Mouse (Mus musculus) lung, embryonic 14.5 days (tissue): ENCODE data around the gene Gm11985. TPM values are rescaled to one million over a fixed set of nuclear protein-coding genes. Genes with fewer than 3 reads are reported as not detected.

Experiments
- ATAC-seq: fragments of 200-750 bp; cut with Nextera tagmentation; 2 replicates; pipeline ENCODE4 v1.8.0; 2017; ENCODE audit warnings: mild to moderate bottlenecking, moderate TSS enrichment, moderate library complexity; ENCODE audit not compliant: insufficient read depth
- DNase-seq: peaks from one replicate; pipeline ENCODE4 v3.0.0-alpha.2; 2015
- H3K27ac ChIP-seq: fragments of 300-500 bp; sonication (generic); 2 replicates; pipeline ENCODE4 v1.5.1; 2014; ENCODE audit warnings: low read depth, mild to moderate bottlenecking, moderate library complexity
- H3K27me3 ChIP-seq: fragments of 300-500 bp; sonication (generic); 2 replicates; pipeline ENCODE4 v1.6.1; 2014; ENCODE audit warnings: low read length, control low read depth; ENCODE audit not compliant: insufficient read depth
- H3K36me3 ChIP-seq: fragments of 300-500 bp; sonication (generic); 2 replicates; pipeline ENCODE4 v1.6.1; 2014; ENCODE audit warnings: control low read depth; ENCODE audit not compliant: insufficient read depth
- H3K4me1 ChIP-seq: fragments of 300-500 bp; sonication (generic); 2 replicates; pipeline ENCODE4 v1.6.1; 2014; ENCODE audit warnings: antibody characterized with exemption, control low read depth; ENCODE audit not compliant: insufficient read depth
- H3K4me2 ChIP-seq: fragments of 300-500 bp; sonication (generic); 2 replicates; pipeline ENCODE4 v1.6.1; 2014; ENCODE audit warnings: mild to moderate bottlenecking
- H3K4me3 ChIP-seq: fragments of 300-500 bp; sonication (generic); 2 replicates; pipeline ENCODE4 v1.5.1; 2014; ENCODE audit warnings: low read depth, low read length
- H3K9ac ChIP-seq: fragments of 300-500 bp; sonication (generic); 2 replicates; pipeline ENCODE4 v1.6.1; 2014
- H3K9me3 ChIP-seq: fragments of 300-500 bp; sonication (generic); 2 replicates; pipeline ENCODE4 v1.6.1; 2016; ENCODE audit warnings: low read depth, low read length, control low read depth
- CTCF ChIP-seq: IDR thresholded peaks from 2 replicates; pipeline ENCODE4 v1.5.1; 2016; ENCODE audit warnings: antibody characterized with exemption, low read depth
- WGBS: fragments of 180-500 bp; shearing (Covaris S2); extraction: QIAGEN DNeasy Blood & Tissue Kit; methylation state at CpG from one replicate; pipeline ENCODE4 v1.1.7; 2014; 5-methylcytosine and 5-hydroxymethylcytosine counted together
- polyA plus RNA-seq: library from polyadenylated mRNA; unstranded; fragments of >200 nt; fragmentation: Nextera tagmentation; extraction: Ambion mirVana; gene quantifications from 2 replicates; pipeline ENCODE4 v1.2.1, GENCODE M21; 2014

Gm11985 gene
- polyA plus RNA-seq, 1 experiment from 2014 or later: not detected

- Histone ChIP-seq H3K27ac (no peak overlapping the region), H3K36me3 (no peaks in the 10 kb centered on the region), H3K4me1 (no peaks in the 10 kb centered on the region), H3K4me2 (no peak overlapping the region), H3K27me3 (no peaks in the 10 kb centered on the region), H3K9ac (no peak overlapping the region), H3K4me3 (no peak overlapping the region), H3K9me3 (no peaks in the 10 kb centered on the region)
- DNase-seq: peak; percentile 16
- TF ChIP-seq CTCF: no peak
- 49% methylated on average over 6 of the region's 6 CpGs for WGBS
- peak; percentile 48; the same call in 1 of the 2 replicates for ATAC-seq
Measured at GRCm38 (mm10) chr11:7135301-7135700, 53.1 kb downstream of the Gm11985 start.

GRCm38 (mm10) chr11:7134319-7134718 lies 54.0 kb downstream of the Gm11985 start:
- no peaks in the 10 kb centered on the region for H3K9me3 ChIP-seq
- H3K4me2 ChIP-seq: no peak overlapping the region
- no peak for DNase-seq
- no peaks in the 10 kb centered on the region for H3K36me3 ChIP-seq
- 66% methylated on average over 5 of the region's 5 CpGs for WGBS
- no peaks in the 10 kb centered on the region for H3K27me3 ChIP-seq
- TF ChIP-seq CTCF: no peak
- no peak overlapping the region for H3K27ac ChIP-seq
- no peak overlapping the region for H3K9ac ChIP-seq
- 0 out of 2 replicates have a peak, but pooled peaks cover 5% of the 10 kb centered on the region for H3K4me1 ChIP-seq
- no peak for ATAC-seq
- no peak overlapping the region for H3K4me3 ChIP-seq

DNA sequence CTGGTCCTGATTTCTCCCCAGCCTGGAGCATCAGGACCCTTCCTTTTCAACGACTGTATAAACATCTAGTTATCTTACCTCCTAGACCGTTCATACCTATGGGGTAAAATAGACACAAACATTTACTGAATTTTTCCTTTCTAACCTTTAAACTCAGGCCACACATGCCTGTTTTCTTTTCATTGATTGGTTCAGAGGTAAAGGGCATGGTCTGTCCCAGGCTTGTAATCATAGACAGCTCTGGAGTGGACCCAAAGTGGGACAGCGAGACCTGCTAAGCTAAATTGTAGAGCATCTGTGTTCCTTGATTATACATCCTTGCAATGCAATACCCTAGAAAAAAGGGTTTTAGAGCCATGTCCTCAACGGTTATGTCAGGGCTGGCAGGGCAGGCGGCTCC lies 54.6 kb downstream of the Gm11985 start:
- Histone ChIP-seq H3K27ac (no peak overlapping the region), H3K4me3 (no peak overlapping the region), H3K9me3 (no peaks in the 10 kb centered on the region), H3K4me2 (no peak overlapping the region), H3K27me3 (no peaks in the 10 kb centered on the region), H3K9ac (no peak overlapping the region), H3K36me3 (no peaks in the 10 kb centered on the region), H3K4me1 (0 out of 2 replicates have a peak, but pooled peaks cover 5% of the 10 kb centered on the region)
- ATAC-seq (no peak), DNase-seq (no peak)
- WGBS: 80% methylated on average over 5 of the region's 5 CpGs
- no peak for TF ChIP-seq CTCF

Other genes with a start within 250 kb of the Gm11985 start
- gene Adcy1, start 125.1 kb downstream of the Gm11985 start, polyA plus RNA-seq: 1.5 TPM in 2 replicates
- 0.12 and 0.41 TPM in 2 replicates for gene Igfbp1, start 9.2 kb upstream of the Gm11985 start, polyA plus RNA-seq
- 14.4 and 15.3 TPM in 2 replicates for gene Igfbp3, start 25.4 kb upstream of the Gm11985 start, polyA plus RNA-seq